Mouse (Mus musculus) hindbrain, postnatal 0 days (tissue): ENCODE results near the gene Casq1. TPM values are rescaled to one million over a fixed set of nuclear protein-coding genes. Genes with fewer than 3 reads are reported as not detected.

Experiments
- ATAC-seq: fragments of 200-750 bp; cut with Nextera tagmentation; 2 replicates; pipeline ENCODE4 v1.8.0; 2017; ENCODE audit warnings: mild to moderate bottlenecking, moderate TSS enrichment, moderate library complexity
- DNase-seq: peaks from one replicate; pipeline ENCODE4 v3.0.0-alpha.2; 2015; ENCODE audit warnings: low spot score
- H3K27ac ChIP-seq: fragments of 300-500 bp; sonication (generic); 2 replicates; pipeline ENCODE4 v1.5.1; 2014; ENCODE audit warnings: mild to moderate bottlenecking
- H3K27me3 ChIP-seq: fragments of 300-500 bp; sonication (generic); 2 replicates; pipeline ENCODE4 v1.6.1; 2014; ENCODE audit warnings: low read length, mixed read lengths; ENCODE audit not compliant: insufficient read depth
- H3K36me3 ChIP-seq: fragments of 300-500 bp; sonication (generic); 2 replicates; pipeline ENCODE4 v1.6.1; 2014; ENCODE audit warnings: low read length, mixed read lengths; ENCODE audit not compliant: insufficient read depth
- H3K4me1 ChIP-seq: fragments of 300-500 bp; sonication (generic); 2 replicates; pipeline ENCODE4 v1.6.1; 2014; ENCODE audit warnings: antibody characterized with exemption, low read length, mixed read lengths; ENCODE audit not compliant: insufficient read depth
- H3K4me2 ChIP-seq: fragments of 300-500 bp; sonication (generic); 2 replicates; pipeline ENCODE4 v1.6.1; 2014; ENCODE audit warnings: low read depth, mild to moderate bottlenecking, low read length, moderate library complexity, mixed read lengths
- H3K4me3 ChIP-seq: fragments of 300-500 bp; sonication (generic); 2 replicates; pipeline ENCODE4 v1.5.1; 2014; ENCODE audit warnings: low read length
- H3K9ac ChIP-seq: fragments of 300-500 bp; sonication (generic); replicated peaks from 2 replicates; pipeline ENCODE4 v1.6.1; 2014; ENCODE audit warnings: mild to moderate bottlenecking, low read length, moderate library complexity, mixed read lengths
- H3K9me3 ChIP-seq: fragments of 300-500 bp; sonication (generic); 2 replicates; pipeline ENCODE4 v1.6.1; 2016; ENCODE audit warnings: low read length, mixed read lengths
- CTCF ChIP-seq: IDR thresholded peaks from 2 replicates; pipeline ENCODE4 v1.5.1; 2016; ENCODE audit warnings: antibody characterized with exemption, control low read depth, low read depth
- whole genome bisulfite sequencing: fragments of 180-500 bp; shearing (Covaris S2); extraction: QIAGEN DNeasy Blood & Tissue Kit; methylation state at CpG from one replicate; pipeline ENCODE4 v1.1.7; 2014; 5-methylcytosine and 5-hydroxymethylcytosine counted together
- polyA plus RNA-seq: library from polyadenylated mRNA; unstranded; fragments of >200 nt; fragmentation: Nextera tagmentation; extraction: Ambion mirVana; gene quantifications from 2 replicates; pipeline ENCODE4 v1.2.1, GENCODE M21; 2015
- total RNA-seq: library from RNA; depleted of rRNA; stranded (reverse); fragments of >200 nt; gene quantifications from 2 replicates; pipeline ENCODE4 v1.2.3, GENCODE M21; 2014

Casq1 gene
- total and polyA plus RNA-seq, 2 experiments from 2014 or later = 0.78 to 1.7 TPM

DNA sequence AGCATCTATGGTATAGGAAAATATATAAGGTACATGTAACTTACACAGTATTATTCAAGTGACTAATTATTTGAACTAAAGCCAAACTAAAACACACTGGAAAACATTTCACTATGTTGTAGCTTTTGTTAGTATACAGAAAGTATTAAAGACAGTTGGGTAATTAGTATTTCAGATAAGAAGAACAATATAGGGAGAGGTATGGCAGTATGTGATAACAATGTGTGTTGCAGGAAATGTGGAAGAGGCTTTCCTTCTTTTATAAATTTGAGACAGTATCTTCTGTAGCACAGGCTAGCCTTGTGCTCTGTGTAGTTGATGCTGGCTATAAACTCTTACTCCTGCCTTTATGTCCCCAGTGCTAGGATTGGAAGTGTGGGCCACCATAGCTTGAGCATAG, 35.8 kb downstream of the Casq1 start:
- Histone ChIP-seq H3K27me3 (no peaks in the 10 kb centered on the region), H3K4me1 (no peaks in the 10 kb centered on the region), H3K4me3 (no peak overlapping the region), H3K36me3 (peaks cover 33% of the 10 kb centered on the region; the same call in 1 of the 2 replicates), H3K27ac (no peak overlapping the region), H3K4me2 (no peak overlapping the region), H3K9me3 (no peaks in the 10 kb centered on the region), H3K9ac (no peak overlapping the region)
- DNase-seq (no peak), ATAC-seq (no peak)
- TF ChIP-seq CTCF = no peak

DNA sequence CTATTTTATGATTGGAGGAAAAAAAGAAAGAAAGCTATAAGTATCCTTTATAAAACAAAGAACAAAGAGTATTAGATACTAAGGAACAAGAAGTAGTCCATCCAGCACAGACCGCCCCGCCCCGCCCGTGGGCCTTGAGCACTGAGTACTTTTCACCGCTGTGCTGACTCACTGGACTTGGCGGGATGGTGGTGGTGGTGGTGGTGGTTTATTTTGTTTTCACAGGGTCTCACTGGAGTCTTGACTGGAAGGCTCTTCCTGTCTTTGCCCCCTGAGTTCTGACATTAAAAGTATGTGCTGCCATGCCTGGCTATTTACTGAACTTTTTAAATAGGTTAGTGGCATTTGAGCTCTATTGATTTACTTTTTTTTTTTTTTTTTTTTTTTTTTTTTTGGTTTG, 36.6 kb downstream of the Casq1 start:
- Histone ChIP-seq H3K27me3 (no peaks in the 10 kb centered on the region), H3K36me3 (peaks cover 34% of the 10 kb centered on the region; the same call in 1 of the 2 replicates), H3K9me3 (no peaks in the 10 kb centered on the region), H3K4me1 (no peaks in the 10 kb centered on the region), H3K4me3 (no peak overlapping the region), H3K9ac (no peak overlapping the region), H3K27ac (no peak overlapping the region), H3K4me2 (no peak overlapping the region)
- WGBS = 97% methylated on average over 6 of the region's 6 CpGs
- TF ChIP-seq CTCF = no peak
- DNase-seq = no peak
- ATAC-seq = no peak

GRCm38 (mm10) chr1:172181777-172182176, 37.9 kb downstream of the Casq1 start:
- H3K27ac ChIP-seq = no peak overlapping the region
- no peak for DNase-seq
- ATAC-seq = no peak
- no peaks in the 10 kb centered on the region for H3K4me1 ChIP-seq
- 90% methylated on average over 3 of the region's 3 CpGs for WGBS
- H3K4me2 ChIP-seq = no peak overlapping the region
- H3K36me3 ChIP-seq = peaks cover 29% of the 10 kb centered on the region; the same call in 1 of the 2 replicates
- no peak overlapping the region for H3K4me3 ChIP-seq
- no peak for TF ChIP-seq CTCF
- no peaks in the 10 kb centered on the region for H3K9me3 ChIP-seq
- no peaks in the 10 kb centered on the region for H3K27me3 ChIP-seq
- H3K9ac ChIP-seq = no peak overlapping the region

- DNase-seq = no peak
- no peaks in the 10 kb centered on the region for H3K27me3 ChIP-seq
- no peak overlapping the region for H3K9ac ChIP-seq
- H3K27ac ChIP-seq = no peak overlapping the region
- ATAC-seq = no peak
- TF ChIP-seq CTCF = no peak
- H3K9me3 ChIP-seq = no peaks in the 10 kb centered on the region
- peaks cover 28% of the 10 kb centered on the region for H3K36me3 ChIP-seq
- H3K4me1 ChIP-seq = no peaks in the 10 kb centered on the region
- H3K4me3 ChIP-seq = no peak overlapping the region
- no peak overlapping the region for H3K4me2 ChIP-seq
- WGBS = 60% methylated on average over 4 of the region's 4 CpGs
Measured at GRCm38 (mm10) chr1:172180881-172181280, 38.8 kb downstream of the Casq1 start.

- 66% methylated on average over 7 of the region's 7 CpGs for WGBS
Measured at GRCm38 (mm10) chr1:172179102-172179501, 40.6 kb downstream of the Casq1 start.

GRCm38 (mm10) chr1:172177791-172178190, 41.9 kb downstream of the Casq1 start:
- no peaks in the 10 kb centered on the region for H3K4me1 ChIP-seq
- peaks cover 49% of the 10 kb centered on the region for H3K36me3 ChIP-seq
- WGBS = 63% methylated on average over 7 of the region's 7 CpGs
- H3K27ac ChIP-seq = no peak overlapping the region
- H3K4me3 ChIP-seq = no peak overlapping the region
- H3K9ac ChIP-seq = no peak overlapping the region
- TF ChIP-seq CTCF = no peak
- DNase-seq (no peak), ATAC-seq (no peak)
- H3K4me2 ChIP-seq = no peak overlapping the region
- no peaks in the 10 kb centered on the region for H3K9me3 ChIP-seq
- no peaks in the 10 kb centered on the region for H3K27me3 ChIP-seq

More at GRCm38 (mm10) chr1:172179102-172179501, 40.6 kb downstream of the Casq1 start:
- no peak overlapping the region for H3K4me3 ChIP-seq
- DNase-seq = no peak
- H3K9ac ChIP-seq = no peak overlapping the region
- no peaks in the 10 kb centered on the region for H3K4me1 ChIP-seq
- TF ChIP-seq CTCF = no peak
- no peak overlapping the region for H3K27ac ChIP-seq
- ATAC-seq = no peak
- H3K27me3 ChIP-seq = no peaks in the 10 kb centered on the region
- peaks cover 39% of the 10 kb centered on the region for H3K36me3 ChIP-seq
- no peaks in the 10 kb centered on the region for H3K9me3 ChIP-seq
- no peak overlapping the region for H3K4me2 ChIP-seq

- ATAC-seq = peak; percentile 75; the same call in 1 of the 2 replicates
Measured at GRCm38 (mm10) chr1:172173181-172173580, 46.5 kb downstream of the Casq1 start.

More at GRCm38 (mm10) chr1:172173181-172173580, 46.5 kb downstream of the Casq1 start:
- Histone ChIP-seq H3K9me3 (no peaks in the 10 kb centered on the region), H3K4me2 (no peak overlapping the region), H3K4me1 (no peaks in the 10 kb centered on the region), H3K27me3 (no peaks in the 10 kb centered on the region), H3K9ac (no peak overlapping the region), H3K27ac (no peak overlapping the region), H3K4me3 (no peak overlapping the region), H3K36me3 (peaks cover 65% of the 10 kb centered on the region)
- peak; percentile 37 for DNase-seq
- no peak for TF ChIP-seq CTCF
- WGBS = 42% methylated on average over 5 of the region's 5 CpGs
